Mouse (Mus musculus): ENCODE data around the gene Apopt1. TPM values are rescaled to one million over a fixed set of nuclear protein-coding genes. Genes with fewer than 3 reads are reported as not detected.

Gene Apopt1
- polyA plus RNA-seq, 1 experiment from 2014 or later: 63.4 TPM

- Histone ChIP-seq H3K27me3 (ENCODE audit: control insufficient read depth, insufficient read depth, low read length) (no peaks in the 10 kb centered on the region), H3K9ac (ENCODE audit: low read depth, low read length) (no peak overlapping the region), H3K4me3 (ENCODE audit: low read length) (no peak overlapping the region), H3K9me3 (ENCODE audit: control insufficient read depth, low read length) (no peaks in the 10 kb centered on the region), H3K36me3 (ENCODE audit: control insufficient read depth, insufficient read depth, low read length) (no peaks in the 10 kb centered on the region), H3K4me2 (replicated peaks; ENCODE audit: low read depth, low read length) (no peak overlapping the region), H3K4me1 (ENCODE audit: control insufficient read depth, insufficient read depth, low read length) (peaks cover 23% of the 10 kb centered on the region), H3K27ac (ENCODE audit: low read depth, low read length) (no peak overlapping the region)
- 60% methylated on average over 4 of the region's 4 CpGs for WGBS
- no peak for ATAC-seq (ENCODE audit: low FRiP score, low TSS enrichment)
Measured at GRCm38 (mm10) chr12:111697708-111698107, 15.4 kb upstream of the Apopt1 start.

- H3K4me3 ChIP-seq (ENCODE audit: low read length): no peak overlapping the region
- WGBS: 77% methylated on average over 6 of the region's 6 CpGs
- no peak overlapping the region for H3K27ac ChIP-seq (ENCODE audit: low read depth, low read length)
- peaks cover 16% of the 10 kb centered on the region for H3K4me1 ChIP-seq (ENCODE audit: control insufficient read depth, insufficient read depth, low read length)
- no peaks in the 10 kb centered on the region for H3K9me3 ChIP-seq (ENCODE audit: control insufficient read depth, low read length)
- H3K27me3 ChIP-seq (ENCODE audit: control insufficient read depth, insufficient read depth, low read length): no peaks in the 10 kb centered on the region
- ATAC-seq (ENCODE audit: low FRiP score, low TSS enrichment): no peak
- H3K9ac ChIP-seq (ENCODE audit: low read depth, low read length): peak overlapping the region; percentile 28; the same call in 1 of the 2 replicates
- H3K36me3 ChIP-seq (ENCODE audit: control insufficient read depth, insufficient read depth, low read length): no peaks in the 10 kb centered on the region
- H3K4me2 ChIP-seq (replicated peaks; ENCODE audit: low read depth, low read length): no peak overlapping the region
Measured at GRCm38 (mm10) chr12:111698346-111698913, 14.6 kb upstream of the Apopt1 start.

GRCm38 (mm10) chr12:111699542-111699941, 13.5 kb upstream of the Apopt1 start:
- Histone ChIP-seq H3K4me1 (ENCODE audit: control insufficient read depth, insufficient read depth, low read length) (peaks cover 6% of the 10 kb centered on the region; the same call in 1 of the 2 replicates), H3K4me2 (replicated peaks; ENCODE audit: low read depth, low read length) (no peak overlapping the region), H3K27ac (ENCODE audit: low read depth, low read length) (no peak overlapping the region), H3K36me3 (ENCODE audit: control insufficient read depth, insufficient read depth, low read length) (no peaks in the 10 kb centered on the region), H3K4me3 (ENCODE audit: low read length) (no peak overlapping the region), H3K9me3 (ENCODE audit: control insufficient read depth, low read length) (no peaks in the 10 kb centered on the region), H3K9ac (ENCODE audit: low read depth, low read length) (no peak overlapping the region), H3K27me3 (ENCODE audit: control insufficient read depth, insufficient read depth, low read length) (no peaks in the 10 kb centered on the region)
- WGBS: 85% methylated on average over 4 of the region's 4 CpGs
- no peak for ATAC-seq (ENCODE audit: low FRiP score, low TSS enrichment)

- no peaks in the 10 kb centered on the region for H3K36me3 ChIP-seq (ENCODE audit: control insufficient read depth, insufficient read depth, low read length)
- H3K4me1 ChIP-seq (ENCODE audit: control insufficient read depth, insufficient read depth, low read length): peaks cover 15% of the 10 kb centered on the region
- H3K27ac ChIP-seq (ENCODE audit: low read depth, low read length): no peak overlapping the region
- no peak overlapping the region for H3K4me3 ChIP-seq (ENCODE audit: low read length)
- no peak for ATAC-seq (ENCODE audit: low FRiP score, low TSS enrichment)
- no peaks in the 10 kb centered on the region for H3K9me3 ChIP-seq (ENCODE audit: control insufficient read depth, low read length)
- H3K4me2 ChIP-seq (replicated peaks; ENCODE audit: low read depth, low read length): no peak overlapping the region
- no peaks in the 10 kb centered on the region for H3K27me3 ChIP-seq (ENCODE audit: control insufficient read depth, insufficient read depth, low read length)
- H3K9ac ChIP-seq (ENCODE audit: low read depth, low read length): no peak overlapping the region
- WGBS: 52% methylated on average over 9 of the region's 9 CpGs
Measured at GRCm38 (mm10) chr12:111700920-111701458, 12.1 kb upstream of the Apopt1 start.

- Histone ChIP-seq H3K27ac (ENCODE audit: low read depth, low read length) (no peak overlapping the region), H3K27me3 (ENCODE audit: control insufficient read depth, insufficient read depth, low read length) (no peaks in the 10 kb centered on the region), H3K4me2 (replicated peaks; ENCODE audit: low read depth, low read length) (no peak overlapping the region), H3K4me1 (ENCODE audit: control insufficient read depth, insufficient read depth, low read length) (peaks cover 15% of the 10 kb centered on the region), H3K9ac (ENCODE audit: low read depth, low read length) (no peak overlapping the region), H3K9me3 (ENCODE audit: control insufficient read depth, low read length) (no peaks in the 10 kb centered on the region), H3K4me3 (ENCODE audit: low read length) (no peak overlapping the region), H3K36me3 (ENCODE audit: control insufficient read depth, insufficient read depth, low read length) (peaks cover 8% of the 10 kb centered on the region; the same call in 1 of the 2 replicates)
- WGBS: 56% methylated on average over 3 of the region's 3 CpGs
- ATAC-seq (ENCODE audit: low FRiP score, low TSS enrichment): no peak
Measured at GRCm38 (mm10) chr12:111703301-111703700, 9.8 kb upstream of the Apopt1 start.

- Histone ChIP-seq H3K9me3 (ENCODE audit: control insufficient read depth, low read length) (no peaks in the 10 kb centered on the region), H3K9ac (ENCODE audit: low read depth, low read length) (0 out of 2 replicates have a peak overlapping the region, but pooled peaks have one; percentile 28), H3K4me3 (ENCODE audit: low read length) (no peak overlapping the region), H3K4me1 (ENCODE audit: control insufficient read depth, insufficient read depth, low read length) (peaks cover 15% of the 10 kb centered on the region), H3K4me2 (replicated peaks; ENCODE audit: low read depth, low read length) (no peak overlapping the region), H3K27me3 (ENCODE audit: control insufficient read depth, insufficient read depth, low read length) (no peaks in the 10 kb centered on the region), H3K36me3 (ENCODE audit: control insufficient read depth, insufficient read depth, low read length) (peaks cover 21% of the 10 kb centered on the region), H3K27ac (ENCODE audit: low read depth, low read length) (peak overlapping the region; percentile 32; the same call in 1 of the 2 replicates)
- 41% methylated on average over 9 of the region's 9 CpGs for whole genome bisulfite sequencing
- peak; percentile 38; the same call in 1 of the 2 replicates for ATAC-seq (ENCODE audit: low FRiP score, low TSS enrichment)
Measured at GRCm38 (mm10) chr12:111704609-111705008, 8.5 kb upstream of the Apopt1 start.

- Histone ChIP-seq H3K4me1 (ENCODE audit: control insufficient read depth, insufficient read depth, low read length) (peaks cover 15% of the 10 kb centered on the region), H3K36me3 (ENCODE audit: control insufficient read depth, insufficient read depth, low read length) (peaks cover 28% of the 10 kb centered on the region), H3K9me3 (ENCODE audit: control insufficient read depth, low read length) (no peaks in the 10 kb centered on the region), H3K4me2 (replicated peaks; ENCODE audit: low read depth, low read length) (no peak overlapping the region), H3K9ac (ENCODE audit: low read depth, low read length) (no peak overlapping the region), H3K27me3 (ENCODE audit: control insufficient read depth, insufficient read depth, low read length) (no peaks in the 10 kb centered on the region), H3K27ac (ENCODE audit: low read depth, low read length) (peak overlapping the region; percentile 32; the same call in 1 of the 2 replicates), H3K4me3 (ENCODE audit: low read length) (no peak overlapping the region)
- 46% methylated on average over 15 of the region's 15 CpGs for WGBS
- no peak for ATAC-seq (ENCODE audit: low FRiP score, low TSS enrichment)
Measured at GRCm38 (mm10) chr12:111705186-111705973, 7.7 kb upstream of the Apopt1 start.

GRCm38 (mm10) chr12:111708181-111708580, 4.9 kb upstream of the Apopt1 start:
- Histone ChIP-seq H3K27ac (ENCODE audit: low read depth, low read length) (no peak overlapping the region), H3K9ac (ENCODE audit: low read depth, low read length) (no peak overlapping the region), H3K36me3 (ENCODE audit: control insufficient read depth, insufficient read depth, low read length) (peaks cover 35% of the 10 kb centered on the region), H3K4me2 (replicated peaks; ENCODE audit: low read depth, low read length) (no peak overlapping the region), H3K9me3 (ENCODE audit: control insufficient read depth, low read length) (no peaks in the 10 kb centered on the region), H3K4me1 (ENCODE audit: control insufficient read depth, insufficient read depth, low read length) (peaks cover 22% of the 10 kb centered on the region), H3K27me3 (ENCODE audit: control insufficient read depth, insufficient read depth, low read length) (no peaks in the 10 kb centered on the region), H3K4me3 (ENCODE audit: low read length) (no peak overlapping the region)
- ATAC-seq (ENCODE audit: low FRiP score, low TSS enrichment): no peak
- WGBS: 78% methylated on average over 4 of the region's 4 CpGs

- peaks cover 38% of the 10 kb centered on the region for H3K36me3 ChIP-seq (ENCODE audit: control insufficient read depth, insufficient read depth, low read length)
- H3K27me3 ChIP-seq (ENCODE audit: control insufficient read depth, insufficient read depth, low read length): no peaks in the 10 kb centered on the region
Measured at GRCm38 (mm10) chr12:111710091-111710490, 3.0 kb upstream of the Apopt1 start.

More at GRCm38 (mm10) chr12:111710091-111710490, 3.0 kb upstream of the Apopt1 start:
- 88% methylated on average over 10 of the region's 10 CpGs for WGBS
- Histone ChIP-seq H3K9ac (ENCODE audit: low read depth, low read length) (no peak overlapping the region), H3K4me3 (ENCODE audit: low read length) (no peak overlapping the region), H3K4me2 (replicated peaks; ENCODE audit: low read depth, low read length) (no peak overlapping the region), H3K27ac (ENCODE audit: low read depth, low read length) (no peak overlapping the region), H3K9me3 (ENCODE audit: control insufficient read depth, low read length) (no peaks in the 10 kb centered on the region), H3K4me1 (ENCODE audit: control insufficient read depth, insufficient read depth, low read length) (peaks cover 21% of the 10 kb centered on the region)
- no peak for ATAC-seq (ENCODE audit: low FRiP score, low TSS enrichment)

Measured in kidney, embryonic 14.5 days (tissue).